Mouse (Mus musculus): Measurements from ENCODE around the gene Pcbp2. TPM values are rescaled to one million over a fixed set of nuclear protein-coding genes. Genes with fewer than 3 reads are reported as not detected.

The Pcbp2 gene
- polyA plus RNA-seq, 1 experiment from 2014 or later, result 68.4 TPM

- Histone ChIP-seq H3K36me3 (replicated peaks; ENCODE audit: insufficient read depth, low read length) (peaks cover 68% of the 10 kb centered on the region), H3K4me2 (ENCODE audit: low read depth, low read length) (no peak overlapping the region), H3K4me1 (ENCODE audit: insufficient read depth) (no peaks in the 10 kb centered on the region), H3K27ac (ENCODE audit: low read depth) (no peak overlapping the region), H3K9me3 (ENCODE audit: low read length) (no peaks in the 10 kb centered on the region), H3K27me3 (ENCODE audit: insufficient read depth, low read length) (no peaks in the 10 kb centered on the region), H3K4me3 (ENCODE audit: low read depth, low read length) (no peak overlapping the region), H3K9ac (replicated peaks) (no peak overlapping the region)
- 87% methylated on average over 4 of the region's 4 CpGs for WGBS (ENCODE audit: insufficient replicate concordance)
- DNase-seq, result no peak
- no peak for TF ChIP-seq CTCF (IDR thresholded peaks at IDR 0.05; ENCODE audit: low read depth)
- TF ChIP-seq EP300 (IDR thresholded peaks at IDR 0.05; ENCODE audit: low read depth), result no peak
- ATAC-seq, result no peak
These were observed 61.2 kb downstream of the Pcbp2 start for GRCm38 (mm10) chr15:102531586-102531985.

- no peak for ATAC-seq
These were observed 62.0 kb downstream of the Pcbp2 start for GRCm38 (mm10) chr15:102532106-102532900.

GRCm38 (mm10) chr15:102533926-102534325 is 63.6 kb downstream of the Pcbp2 start:
- Histone ChIP-seq H3K4me2 (ENCODE audit: low read depth, low read length) (no peak overlapping the region), H3K9ac (replicated peaks) (no peak overlapping the region), H3K4me1 (ENCODE audit: insufficient read depth) (no peaks in the 10 kb centered on the region), H3K9me3 (ENCODE audit: low read length) (no peaks in the 10 kb centered on the region), H3K4me3 (ENCODE audit: low read depth, low read length) (no peak overlapping the region), H3K27me3 (ENCODE audit: insufficient read depth, low read length) (no peaks in the 10 kb centered on the region), H3K27ac (ENCODE audit: low read depth) (no peak overlapping the region), H3K36me3 (replicated peaks; ENCODE audit: insufficient read depth, low read length) (peaks cover 62% of the 10 kb centered on the region)
- WGBS (ENCODE audit: insufficient replicate concordance), result 91% methylated on average over 7 of the region's 7 CpGs
- DNase-seq, result no peak
- no peak for ATAC-seq
- TF ChIP-seq EP300 (IDR thresholded peaks at IDR 0.05; ENCODE audit: low read depth) (no peak), CTCF (IDR thresholded peaks at IDR 0.05; ENCODE audit: low read depth) (no peak)

More at GRCm38 (mm10) chr15:102532106-102532900, 62.0 kb downstream of the Pcbp2 start:
- Histone ChIP-seq H3K9ac (replicated peaks) (no peak overlapping the region), H3K4me2 (ENCODE audit: low read depth, low read length) (no peak overlapping the region), H3K9me3 (ENCODE audit: low read length) (no peaks in the 10 kb centered on the region), H3K27ac (ENCODE audit: low read depth) (no peak overlapping the region), H3K4me1 (ENCODE audit: insufficient read depth) (no peaks in the 10 kb centered on the region), H3K27me3 (ENCODE audit: insufficient read depth, low read length) (no peaks in the 10 kb centered on the region), H3K4me3 (ENCODE audit: low read depth, low read length) (no peak overlapping the region), H3K36me3 (replicated peaks; ENCODE audit: insufficient read depth, low read length) (peaks cover 75% of the 10 kb centered on the region)
- DNase-seq, result no peak
- TF ChIP-seq EP300 (IDR thresholded peaks at IDR 0.05; ENCODE audit: low read depth), result no peak
- 85% methylated on average over 3 of the region's 3 CpGs for WGBS (ENCODE audit: insufficient replicate concordance)

GRCm38 (mm10) chr15:102544801-102545200 is 74.5 kb downstream of the Pcbp2 start:
- Histone ChIP-seq H3K9ac (replicated peaks) (no peak overlapping the region), H3K4me1 (ENCODE audit: insufficient read depth) (no peaks in the 10 kb centered on the region), H3K4me2 (ENCODE audit: low read depth, low read length) (no peak overlapping the region), H3K36me3 (replicated peaks; ENCODE audit: insufficient read depth, low read length) (peaks cover 59% of the 10 kb centered on the region), H3K9me3 (ENCODE audit: low read length) (no peaks in the 10 kb centered on the region), H3K27me3 (ENCODE audit: insufficient read depth, low read length) (no peaks in the 10 kb centered on the region), H3K27ac (ENCODE audit: low read depth) (no peak overlapping the region), H3K4me3 (ENCODE audit: low read depth, low read length) (no peak overlapping the region)
- 91% methylated on average over 4 of the region's 4 CpGs for WGBS (ENCODE audit: insufficient replicate concordance)
- ATAC-seq (no peak), DNase-seq (no peak)
- TF ChIP-seq CTCF (IDR thresholded peaks at IDR 0.05; ENCODE audit: low read depth) (no peak), EP300 (IDR thresholded peaks at IDR 0.05; ENCODE audit: low read depth) (no peak)

- no peaks in the 10 kb centered on the region for H3K9me3 ChIP-seq (ENCODE audit: low read length)
- peaks cover 55% of the 10 kb centered on the region for H3K36me3 ChIP-seq (replicated peaks; ENCODE audit: insufficient read depth, low read length)
- no peak overlapping the region for H3K27ac ChIP-seq (ENCODE audit: low read depth)
These were observed 75.9 kb downstream of the Pcbp2 start for GRCm38 (mm10) chr15:102546246-102546645.

GRCm38 (mm10) chr15:102546677-102547427 is 76.5 kb downstream of the Pcbp2 start:
- H3K4me2 ChIP-seq (ENCODE audit: low read depth, low read length), result no peak overlapping the region
- no peaks in the 10 kb centered on the region for H3K9me3 ChIP-seq (ENCODE audit: low read length)
- H3K4me3 ChIP-seq (ENCODE audit: low read depth, low read length), result no peak overlapping the region
- DNase-seq, result no peak
- peaks cover 54% of the 10 kb centered on the region for H3K36me3 ChIP-seq (replicated peaks; ENCODE audit: insufficient read depth, low read length)
- H3K4me1 ChIP-seq (ENCODE audit: insufficient read depth), result no peaks in the 10 kb centered on the region
- no peak for TF ChIP-seq EP300 (IDR thresholded peaks at IDR 0.05; ENCODE audit: low read depth)
- no peak for TF ChIP-seq CTCF (IDR thresholded peaks at IDR 0.05; ENCODE audit: low read depth)
- no peak overlapping the region for H3K27ac ChIP-seq (ENCODE audit: low read depth)
- H3K9ac ChIP-seq (replicated peaks), result no peak overlapping the region
- H3K27me3 ChIP-seq (ENCODE audit: insufficient read depth, low read length), result no peaks in the 10 kb centered on the region
- ATAC-seq, result no peak
- WGBS (ENCODE audit: insufficient replicate concordance), result 84% methylated on average over 3 of the region's 3 CpGs

More at GRCm38 (mm10) chr15:102546246-102546645, 75.9 kb downstream of the Pcbp2 start:
- no peak overlapping the region for H3K9ac ChIP-seq (replicated peaks)
- DNase-seq, result no peak
- no peaks in the 10 kb centered on the region for H3K4me1 ChIP-seq (ENCODE audit: insufficient read depth)
- WGBS (ENCODE audit: insufficient replicate concordance), result 84% methylated on average over 3 of the region's 3 CpGs
- no peak overlapping the region for H3K4me2 ChIP-seq (ENCODE audit: low read depth, low read length)
- TF ChIP-seq EP300 (IDR thresholded peaks at IDR 0.05; ENCODE audit: low read depth) (no peak), CTCF (IDR thresholded peaks at IDR 0.05; ENCODE audit: low read depth) (no peak)
- H3K4me3 ChIP-seq (ENCODE audit: low read depth, low read length), result no peak overlapping the region
- no peak for ATAC-seq
- H3K27me3 ChIP-seq (ENCODE audit: insufficient read depth, low read length), result no peaks in the 10 kb centered on the region

All from liver, postnatal 0 days (tissue).